Mouse (Mus musculus): ENCODE data around the gene Ifrd1. TPM values are rescaled to one million over a fixed set of nuclear protein-coding genes. Genes with fewer than 3 reads are reported as not detected.

Gene Ifrd1
- 25.9 and 36.2 TPM in 2 replicates for polyA plus RNA-seq (2012; rRNA removed)

- TF ChIP-seq POLR2A (IDR thresholded peaks at IDR 0.05; ENCODE audit: borderline replicate concordance, extremely low read depth, low read depth, low read length) (no peak), CTCF (IDR thresholded peaks at IDR 0.05; ENCODE audit: insufficient read depth, low read length) (no peak)
- WGBS = 51% methylated on average over 5 of the region's 5 CpGs
- H3K4me1 ChIP-seq (ENCODE audit: control insufficient read depth, insufficient read depth, low read length) = peaks cover 2% of the 10 kb centered on the region; the same call in 1 of the 2 replicates
- H3K4me3 ChIP-seq (replicated peaks; ENCODE audit: extremely low read depth, low read depth, low read length) = no peak within 1 kb of the TSS
- no peak for DNase-seq
Observed at GRCm38 (mm10) chr12:40248454-40249180, at the start of gene Ifrd1. Ifrd1 (minus strand) TSS chr12:40248504.

GRCm38 (mm10) chr12:40286539-40286938 is 38.2 kb upstream of the Ifrd1 start:
- Histone ChIP-seq H3K4me3 (replicated peaks; ENCODE audit: extremely low read depth, low read depth, low read length) (no peak overlapping the region), H3K4me1 (ENCODE audit: control insufficient read depth, insufficient read depth, low read length) (no peaks in the 10 kb centered on the region)
- TF ChIP-seq POLR2A (IDR thresholded peaks at IDR 0.05; ENCODE audit: borderline replicate concordance, extremely low read depth, low read depth, low read length) (no peak), CTCF (IDR thresholded peaks at IDR 0.05; ENCODE audit: insufficient read depth, low read length) (no peak)
- WGBS = 74% methylated on average over 4 of the region's 4 CpGs
- DNase-seq = no peak

- Histone ChIP-seq H3K4me1 (ENCODE audit: control insufficient read depth, insufficient read depth, low read length) (no peaks in the 10 kb centered on the region), H3K4me3 (replicated peaks; ENCODE audit: extremely low read depth, low read depth, low read length) (no peak overlapping the region)
- WGBS = 84% methylated on average over 4 of the region's 4 CpGs
- DNase-seq = no peak
- no peak for TF ChIP-seq CTCF (IDR thresholded peaks at IDR 0.05; ENCODE audit: insufficient read depth, low read length)
- TF ChIP-seq POLR2A (IDR thresholded peaks at IDR 0.05; ENCODE audit: borderline replicate concordance, extremely low read depth, low read depth, low read length) = no peak
Observed at GRCm38 (mm10) chr12:40280596-40281325, 32.5 kb upstream of the Ifrd1 start.

- TF ChIP-seq POLR2A (IDR thresholded peaks at IDR 0.05; ENCODE audit: borderline replicate concordance, extremely low read depth, low read depth, low read length) (no peak), CTCF (IDR thresholded peaks at IDR 0.05; ENCODE audit: insufficient read depth, low read length) (no peak)
- Histone ChIP-seq H3K4me3 (replicated peaks; ENCODE audit: extremely low read depth, low read depth, low read length) (no peak overlapping the region), H3K4me1 (ENCODE audit: control insufficient read depth, insufficient read depth, low read length) (no peaks in the 10 kb centered on the region)
- 64% methylated on average over 3 of the region's 3 CpGs for WGBS
- DNase-seq = no peak
Observed at GRCm38 (mm10) chr12:40277581-40277980, 29.3 kb upstream of the Ifrd1 start.

GRCm38 (mm10) chr12:40274931-40275330 is 26.6 kb upstream of the Ifrd1 start:
- TF ChIP-seq POLR2A (IDR thresholded peaks at IDR 0.05; ENCODE audit: borderline replicate concordance, extremely low read depth, low read depth, low read length) = no peak
- no peak for TF ChIP-seq CTCF (IDR thresholded peaks at IDR 0.05; ENCODE audit: insufficient read depth, low read length)
- H3K4me1 ChIP-seq (ENCODE audit: control insufficient read depth, insufficient read depth, low read length) = no peaks in the 10 kb centered on the region
- H3K4me3 ChIP-seq (replicated peaks; ENCODE audit: extremely low read depth, low read depth, low read length) = no peak overlapping the region
- no peak for DNase-seq

GRCm38 (mm10) chr12:40273339-40273738 is 25.0 kb upstream of the Ifrd1 start:
- DNase-seq = no peak
- TF ChIP-seq CTCF (IDR thresholded peaks at IDR 0.05; ENCODE audit: insufficient read depth, low read length) (no peak), POLR2A (IDR thresholded peaks at IDR 0.05; ENCODE audit: borderline replicate concordance, extremely low read depth, low read depth, low read length) (no peak)
- Histone ChIP-seq H3K4me3 (replicated peaks; ENCODE audit: extremely low read depth, low read depth, low read length) (no peak overlapping the region), H3K4me1 (ENCODE audit: control insufficient read depth, insufficient read depth, low read length) (no peaks in the 10 kb centered on the region)
- 60% methylated on average over 4 of the region's 4 CpGs for WGBS

- H3K4me1 ChIP-seq (ENCODE audit: control insufficient read depth, insufficient read depth, low read length) = no peaks in the 10 kb centered on the region
- TF ChIP-seq POLR2A (IDR thresholded peaks at IDR 0.05; ENCODE audit: borderline replicate concordance, extremely low read depth, low read depth, low read length) (no peak), CTCF (IDR thresholded peaks at IDR 0.05; ENCODE audit: insufficient read depth, low read length) (no peak)
- H3K4me3 ChIP-seq (replicated peaks; ENCODE audit: extremely low read depth, low read depth, low read length) = no peak overlapping the region
- no peak for DNase-seq
- WGBS = 77% methylated on average over 4 of the region's 4 CpGs
Observed at GRCm38 (mm10) chr12:40272710-40273109, 24.4 kb upstream of the Ifrd1 start.

GRCm38 (mm10) chr12:40268313-40268712 is 20.0 kb upstream of the Ifrd1 start:
- WGBS = 50% methylated on average over 2 of the region's 2 CpGs
- DNase-seq = no peak
- H3K4me1 ChIP-seq (ENCODE audit: control insufficient read depth, insufficient read depth, low read length) = no peaks in the 10 kb centered on the region
- no peak for TF ChIP-seq POLR2A (IDR thresholded peaks at IDR 0.05; ENCODE audit: borderline replicate concordance, extremely low read depth, low read depth, low read length)
- TF ChIP-seq CTCF (IDR thresholded peaks at IDR 0.05; ENCODE audit: insufficient read depth, low read length) = no peak
- no peak overlapping the region for H3K4me3 ChIP-seq (replicated peaks; ENCODE audit: extremely low read depth, low read depth, low read length)

- 80% methylated on average over 4 of the region's 4 CpGs for WGBS
- TF ChIP-seq POLR2A (IDR thresholded peaks at IDR 0.05; ENCODE audit: borderline replicate concordance, extremely low read depth, low read depth, low read length) (no peak), CTCF (IDR thresholded peaks at IDR 0.05; ENCODE audit: insufficient read depth, low read length) (no peak)
- DNase-seq = no peak
- Histone ChIP-seq H3K4me3 (replicated peaks; ENCODE audit: extremely low read depth, low read depth, low read length) (no peak overlapping the region), H3K4me1 (ENCODE audit: control insufficient read depth, insufficient read depth, low read length) (no peaks in the 10 kb centered on the region)
Observed at GRCm38 (mm10) chr12:40263712-40264111, 15.4 kb upstream of the Ifrd1 start.

GRCm38 (mm10) chr12:40263006-40263405 is 14.7 kb upstream of the Ifrd1 start:
- TF ChIP-seq CTCF (IDR thresholded peaks at IDR 0.05; ENCODE audit: insufficient read depth, low read length) (no peak), POLR2A (IDR thresholded peaks at IDR 0.05; ENCODE audit: borderline replicate concordance, extremely low read depth, low read depth, low read length) (no peak)
- Histone ChIP-seq H3K4me3 (replicated peaks; ENCODE audit: extremely low read depth, low read depth, low read length) (no peak overlapping the region), H3K4me1 (ENCODE audit: control insufficient read depth, insufficient read depth, low read length) (no peaks in the 10 kb centered on the region)
- no peak for DNase-seq
- 93% methylated on average over 6 of the region's 6 CpGs for WGBS
